Mouse (Mus musculus) brain, embryonic 14.5 days (tissue): Measurements from ENCODE around the gene S100a3. TPM values are rescaled to one million over a fixed set of nuclear protein-coding genes. Genes with fewer than 3 reads are reported as not detected.
A peak's percentile ranks its signal among the peaks of the same experiment; 100 is the strongest.

Experiments used
- DNase-seq: peaks from one replicate; pipeline ENCODE4 v3.0.0-alpha.2; 2011; ENCODE audit warnings: low read depth
- CTCF ChIP-seq: fragments of 200-500 bp; IDR thresholded peaks from 2 replicates; pipeline ENCODE4 v1.5.1; 2012; ENCODE audit warnings: inconsistent platforms, mild to moderate bottlenecking, moderate library complexity, borderline replicate concordance; ENCODE audit not compliant: insufficient read depth, insufficient read length; ENCODE audit errors: extremely low read depth
- POLR2A ChIP-seq: fragments of 200-500 bp; IDR thresholded peaks from 2 replicates; pipeline ENCODE4 v1.6.1; 2012; ENCODE audit warnings: mild to moderate bottlenecking, inconsistent platforms, borderline replicate concordance; ENCODE audit not compliant: poor library complexity, insufficient read depth, insufficient read length, severe bottlenecking; ENCODE audit errors: extremely low read depth
- polyA plus RNA-seq: library from polyadenylated mRNA; depleted of rRNA; stranded (reverse); fragments of >200 nt; gene quantifications from 2 replicates; pipeline ENCODE4 v1.2.3, GENCODE M21; 2012

S100a3 gene
- polyA plus RNA-seq, 1 experiment, result 1.1 TPM

DNA sequence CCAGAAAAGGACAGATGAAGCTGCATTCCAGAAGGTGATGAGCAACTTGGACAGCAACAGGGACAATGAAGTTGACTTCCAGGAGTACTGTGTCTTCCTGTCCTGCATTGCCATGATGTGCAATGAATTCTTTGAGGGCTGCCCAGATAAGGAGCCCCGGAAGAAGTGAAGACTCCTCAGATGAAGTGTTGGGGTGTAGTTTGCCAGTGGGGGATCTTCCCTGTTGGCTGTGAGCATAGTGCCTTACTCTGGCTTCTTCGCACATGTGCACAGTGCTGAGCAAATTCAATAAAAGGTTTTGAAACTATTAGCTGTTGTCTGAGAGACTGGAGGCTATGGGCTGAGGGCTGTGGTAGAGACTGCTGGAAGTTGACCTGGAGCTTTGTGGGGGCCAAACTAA is 45.4 kb downstream of the S100a3 start:
- TF ChIP-seq POLR2A (no peak), CTCF (no peak)
- no peak for DNase-seq

- peak; percentile 8 for DNase-seq
These were observed 45.8 kb downstream of the S100a3 start for GRCm38 (mm10) chr3:90606185-90606584.

GRCm38 (mm10) chr3:90607361-90607760 is 47.0 kb downstream of the S100a3 start:
- TF ChIP-seq POLR2A (no peak), CTCF (no peak)
- DNase-seq, result no peak

More at GRCm38 (mm10) chr3:90606185-90606584, 45.8 kb downstream of the S100a3 start:
- no peak for TF ChIP-seq CTCF
- no peak for TF ChIP-seq POLR2A

DNA sequence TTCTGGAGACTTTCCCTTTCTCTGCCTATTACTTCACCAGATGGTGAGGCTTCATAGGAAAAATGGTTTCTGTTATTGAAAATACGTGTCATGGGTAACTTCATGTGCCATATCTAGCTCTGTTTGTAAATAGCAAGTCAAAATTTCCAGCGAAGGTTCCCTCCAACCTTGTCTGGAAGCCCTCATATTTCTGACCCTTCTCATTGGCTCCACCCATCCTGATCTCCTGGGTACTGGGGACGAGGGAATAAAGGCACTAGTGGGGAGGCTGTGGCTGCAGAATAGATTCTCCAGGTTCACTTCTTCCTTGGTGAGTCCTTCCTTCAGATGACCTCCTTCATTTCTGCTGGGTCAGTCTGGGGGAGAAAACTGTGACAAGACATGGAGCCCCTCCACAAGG is 47.8 kb downstream of the S100a3 start, which contains the start of gene S100a5:
S100a5 (plus strand) TSS at position 301 of the 400 bp plus-strand sequence.
- DNase-seq, result no peak
- TF ChIP-seq CTCF (no peak), POLR2A (no peak)

GRCm38 (mm10) chr3:90609102-90609501 is 48.7 kb downstream of the S100a3 start:
- TF ChIP-seq CTCF (no peak), POLR2A (no peak)
- no peak for DNase-seq

DNA sequence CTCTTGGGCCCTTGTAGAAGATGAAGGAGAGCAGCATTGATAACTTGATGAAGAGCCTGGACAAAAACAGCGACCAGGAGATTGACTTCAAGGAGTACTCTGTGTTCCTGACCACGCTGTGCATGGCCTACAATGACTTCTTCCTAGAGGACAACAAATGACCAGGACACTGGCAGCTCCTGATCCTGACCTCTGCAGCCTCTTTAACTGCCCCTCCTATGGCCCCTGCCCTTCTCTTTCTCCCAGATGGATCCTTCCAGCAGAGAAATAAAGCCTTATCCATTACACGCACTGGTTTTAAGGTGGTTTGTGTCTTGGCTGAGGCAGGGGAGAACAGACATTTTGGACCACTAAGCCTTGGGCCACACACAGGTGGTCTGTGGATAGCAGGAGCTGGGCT is 51.1 kb downstream of the S100a3 start:
- DNase-seq, result no peak
- TF ChIP-seq CTCF (no peak), POLR2A (no peak)

DNA sequence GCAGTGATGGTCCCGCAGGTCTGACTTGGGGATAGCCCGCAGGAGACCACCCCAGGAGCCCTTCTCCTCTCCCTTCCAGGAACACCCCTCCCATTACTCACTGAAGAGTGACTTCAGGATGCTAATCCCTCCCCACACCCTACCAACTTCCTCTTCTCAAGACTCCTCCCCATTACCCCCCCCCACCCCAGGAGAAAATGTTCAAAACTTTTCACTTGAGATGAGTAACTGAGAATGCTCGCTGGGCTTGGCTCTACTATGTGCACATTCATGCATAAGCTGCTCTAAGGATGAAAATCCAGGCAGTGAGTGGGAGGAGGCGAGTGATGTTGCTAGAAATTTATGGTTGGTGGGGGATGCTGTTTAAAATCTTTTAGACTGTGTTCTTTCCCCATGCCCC is 51.7 kb downstream of the S100a3 start:
- TF ChIP-seq CTCF (no peak), POLR2A (no peak)
- DNase-seq, result no peak

- DNase-seq, result peak; percentile 73
- peak; percentile 77 for TF ChIP-seq CTCF
- TF ChIP-seq POLR2A, result no peak
These were observed 52.4 kb downstream of the S100a3 start, which contains the start of gene S100a6 for GRCm38 (mm10) chr3:90612728-90613291. S100a6 (plus strand) TSS chr3:90612882.

DNA sequence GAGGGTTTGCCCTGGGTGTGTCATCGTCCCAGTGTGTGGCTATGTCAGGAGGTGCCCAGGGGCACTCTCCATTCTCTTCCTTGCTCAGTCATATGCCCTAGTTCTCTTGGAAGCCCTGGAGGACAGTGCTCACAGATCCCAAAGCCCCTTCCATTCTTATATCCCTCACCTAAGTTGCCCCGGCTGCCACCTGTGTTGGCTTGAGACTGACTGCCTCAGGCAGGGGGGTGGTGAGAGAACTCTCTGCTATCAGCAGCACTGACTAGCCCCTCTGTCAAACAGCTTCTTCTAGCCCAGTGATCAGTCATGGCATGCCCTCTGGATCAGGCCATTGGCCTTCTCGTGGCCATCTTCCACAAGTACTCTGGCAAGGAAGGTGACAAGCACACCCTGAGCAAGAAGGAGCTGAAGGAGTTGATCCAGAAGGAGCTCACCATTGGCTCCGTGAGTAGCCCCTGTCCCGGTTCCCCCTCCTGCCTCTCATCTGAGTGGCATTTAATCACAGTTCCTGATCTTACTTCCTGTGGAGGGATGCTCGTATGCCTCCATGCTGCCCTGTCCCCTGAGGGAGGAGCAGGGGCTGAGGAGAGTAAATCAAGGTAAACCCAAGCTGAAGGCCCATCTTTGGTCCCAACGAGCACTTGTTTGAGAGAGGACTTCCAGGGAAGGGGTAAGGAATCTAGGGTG is 53.2 kb downstream of the S100a3 start:
- no peak for DNase-seq
- no peak for TF ChIP-seq CTCF
- no peak for TF ChIP-seq POLR2A

DNA sequence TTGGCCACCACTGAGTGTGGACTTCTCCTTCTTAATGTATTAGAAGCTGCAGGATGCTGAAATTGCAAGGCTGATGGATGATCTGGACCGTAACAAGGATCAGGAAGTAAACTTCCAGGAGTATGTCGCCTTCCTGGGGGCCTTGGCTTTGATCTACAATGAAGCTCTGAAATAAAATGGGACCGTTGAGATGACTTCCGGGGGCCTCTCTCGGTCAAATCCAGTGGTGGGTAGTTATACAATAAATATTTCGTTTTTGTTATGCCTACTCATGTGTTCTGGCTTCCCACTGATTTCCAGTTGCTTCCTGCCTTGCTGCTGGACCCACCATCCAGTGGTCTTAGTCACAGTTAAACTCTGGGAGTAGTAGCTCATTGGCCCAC is 53.8 kb downstream of the S100a3 start:
- TF ChIP-seq CTCF (no peak), POLR2A (no peak)
- DNase-seq, result no peak

GRCm38 (mm10) chr3:90614611-90615251 is 54.4 kb downstream of the S100a3 start:
- TF ChIP-seq CTCF, result no peak
- no peak for TF ChIP-seq POLR2A
- no peak for DNase-seq
